Mouse (Mus musculus): ENCODE measurements around the gene Whrn.

GRCm38 (mm10) chr4:63537602-63538001 lies 41.8 kb upstream of the Whrn start:
- TF ChIP-seq CTCF (IDR thresholded peaks at IDR 0.05; ENCODE audit: low read depth) (no peak), EP300 (IDR thresholded peaks at IDR 0.05; ENCODE audit: low read depth) (no peak)
